Comparison of ENCODE assay signal across 7 mouse cellular contexts in genomic region chr4:141539213-141539767, GRCm38 (mm10). TPM values are rescaled to one million over a fixed set of nuclear protein-coding genes. Genes with fewer than 3 reads are reported as not detected.
DNase-seq lines count a peak whose midpoint lies in the region; ATAC-seq and TF ChIP-seq lines count a peak whose summit lies in the region.

No protein-coding gene starts in this region.

- H3K9ac ChIP-seq in lung, embryonic 14.5 days, result peak overlapping the region; percentile 83
- peak overlapping the region; percentile 97 for H3K9ac ChIP-seq in limb, embryonic 12.5 days (replicated peaks)

- TF ChIP-seq CTCF in lung, embryonic 14.5 days (IDR thresholded peaks at IDR 0.05; ENCODE audit: low read depth), result no peak
- TF ChIP-seq CTCF in small intestine, adult 2 months (IDR thresholded peaks at IDR 0.05; ENCODE audit: extremely low read depth, insufficient read length, insufficient replicate concordance, low read depth, low read length), result no peak

- peaks cover 10% of the 10 kb centered on the region; the same call in 1 of the 2 replicates for H3K4me1 ChIP-seq in lung, embryonic 14.5 days (ENCODE audit: insufficient read depth)
- peaks cover 65% of the 10 kb centered on the region for H3K4me1 ChIP-seq in forebrain, embryonic 10.5 days
- peaks cover 17% of the 10 kb centered on the region for H3K4me1 ChIP-seq in limb, embryonic 12.5 days (replicated peaks)
- H3K4me1 ChIP-seq in small intestine, adult 2 months (ENCODE audit: control insufficient read depth, insufficient read depth, insufficient read length, low read length), result peaks cover 4% of the 10 kb centered on the region; the same call in 1 of the 2 replicates

- peak overlapping the region; percentile 76 for H3K4me2 ChIP-seq in lung, embryonic 14.5 days
- peak overlapping the region; percentile 95 for H3K4me2 ChIP-seq in limb, embryonic 12.5 days

- DNase-seq in lung, embryonic 14.5 days, result no peak
- DNase-seq in lung, postnatal 14 days, result no peak
- no peak for DNase-seq in forebrain, embryonic 10.5 days (ENCODE audit: extremely low spot score, low spot score)
- DNase-seq in thymus, postnatal 36 days, result no peak
- no peak for DNase-seq in urinary bladder, adult 2 months (ENCODE audit: low spot score)

- H3K4me3 ChIP-seq in lung, embryonic 14.5 days (ENCODE audit: low read depth, low read length), result peak overlapping the region; percentile 90
- H3K4me3 ChIP-seq in forebrain, embryonic 10.5 days, result peak overlapping the region; percentile 99
- peak overlapping the region; percentile 97 for H3K4me3 ChIP-seq in limb, embryonic 12.5 days (replicated peaks)
- H3K4me3 ChIP-seq in small intestine, adult 2 months (ENCODE audit: low read depth, low read length), result peak overlapping the region; percentile 70; the same call in 1 of the 2 replicates

- TF ChIP-seq POLR2A in small intestine, adult 2 months (IDR thresholded peaks at IDR 0.05; ENCODE audit: low read depth, low read length), result no peak

- WGBS in lung, embryonic 14.5 days, result 34% methylated on average over 12 of the region's 12 CpGs
- WGBS in forebrain, embryonic 10.5 days, result 55% methylated on average over 12 of the region's 12 CpGs
- 48% methylated on average over 12 of the region's 12 CpGs for whole genome bisulfite sequencing in limb, embryonic 12.5 days
- WGBS in small intestine, adult 2 months, result 17% methylated on average over 12 of the region's 12 CpGs

- no peaks in the 10 kb centered on the region for H3K27me3 ChIP-seq in lung, embryonic 14.5 days (ENCODE audit: insufficient read depth, low read length)
- no peaks in the 10 kb centered on the region for H3K27me3 ChIP-seq in forebrain, embryonic 10.5 days (ENCODE audit: poor library complexity, severe bottlenecking)
- no peaks in the 10 kb centered on the region for H3K27me3 ChIP-seq in limb, embryonic 12.5 days
- H3K27me3 ChIP-seq in small intestine, adult 2 months (ENCODE audit: control insufficient read depth, insufficient read depth, low read length), result no peaks in the 10 kb centered on the region

- no peaks in the 10 kb centered on the region for H3K36me3 ChIP-seq in lung, embryonic 14.5 days (ENCODE audit: insufficient read depth)
- no peaks in the 10 kb centered on the region for H3K36me3 ChIP-seq in forebrain, embryonic 10.5 days (replicated peaks)
- no peaks in the 10 kb centered on the region for H3K36me3 ChIP-seq in limb, embryonic 12.5 days
- no peaks in the 10 kb centered on the region for H3K36me3 ChIP-seq in small intestine, adult 2 months (ENCODE audit: control insufficient read depth, insufficient read depth, low read length)

- ATAC-seq in lung, embryonic 14.5 days (ENCODE audit: insufficient read depth), result 0 out of 2 replicates have a peak, but pooled peaks have one; percentile 2
- ATAC-seq in limb, embryonic 12.5 days (ENCODE audit: insufficient number of reproducible peaks, insufficient read depth, low FRiP score, low TSS enrichment, low read depth), result no peak

- peak overlapping the region; percentile 99 for H3K27ac ChIP-seq in lung, embryonic 14.5 days (ENCODE audit: low read depth)
- peak overlapping the region; percentile 96 for H3K27ac ChIP-seq in forebrain, embryonic 10.5 days
- peak overlapping the region; percentile 97 for H3K27ac ChIP-seq in limb, embryonic 12.5 days
- H3K27ac ChIP-seq in small intestine, adult 2 months (ENCODE audit: insufficient read depth, low read depth, low read length), result peak overlapping the region; percentile 95

- no peaks in the 10 kb centered on the region for H3K9me3 ChIP-seq in lung, embryonic 14.5 days (ENCODE audit: low read depth, low read length)
- H3K9me3 ChIP-seq in forebrain, embryonic 10.5 days, result no peaks in the 10 kb centered on the region
- H3K9me3 ChIP-seq in limb, embryonic 12.5 days, result no peaks in the 10 kb centered on the region

RNA-seq across cellular contexts. Expression of gene Spen, which starts 0.9 kb away (rescaled TPM):
- polyA plus RNA-seq in lung, embryonic 14.5 days (2014; fragmentation: Nextera tagmentation; extraction: Ambion mirVana), result 15.4 and 15.9 TPM in 2 replicates
- polyA plus RNA-seq in forebrain, embryonic 10.5 days (2016; fragmentation: Nextera tagmentation; extraction: Ambion mirVana), result 10.7 and 12.0 TPM in 2 replicates
- 14.1 and 16.6 TPM in 2 replicates for polyA plus RNA-seq in limb, embryonic 12.5 days (2016; fragmentation: Nextera tagmentation; extraction: Ambion mirVana)
- polyA plus RNA-seq in small intestine, adult 2 months (2012; rRNA removed), result 30.8 and 56.0 TPM in 2 replicates
- 3.5 and 10.7 TPM in 2 replicates for polyA plus RNA-seq in urinary bladder, adult 2 months (2012; rRNA removed)
